Mouse (Mus musculus) left cerebral cortex, postnatal 14 days (tissue): Measurements from ENCODE around the gene Atp8a2. TPM values are rescaled to one million over a fixed set of nuclear protein-coding genes. Genes with fewer than 3 reads are reported as not detected.
A peak's percentile ranks its signal among the peaks of the same experiment; 100 is the strongest.

Source experiments
- DNase-seq, 2 experiments: peaks; one replicate each; pipeline ENCODE4 v3.0.0; 2021 to 2022; ENCODE audit warnings: low spot score in 2 of 2, mixed read lengths in 1 of 2
- intact Hi-C: fragments of 180-260 bp; cut with DNase I; formaldehyde crosslinking; loops from one replicate; pipeline ENCODE4 v1.15.1; 2025
- total RNA-seq, 2 experiments: library from RNA; stranded (reverse); gene quantifications; 2 replicates each; pipeline ENCODE4 v1.2.3; 2021

The Atp8a2 gene
- total RNA-seq, 2 experiments from 2014 or later = 79.0 to 85.3 TPM

DNA sequence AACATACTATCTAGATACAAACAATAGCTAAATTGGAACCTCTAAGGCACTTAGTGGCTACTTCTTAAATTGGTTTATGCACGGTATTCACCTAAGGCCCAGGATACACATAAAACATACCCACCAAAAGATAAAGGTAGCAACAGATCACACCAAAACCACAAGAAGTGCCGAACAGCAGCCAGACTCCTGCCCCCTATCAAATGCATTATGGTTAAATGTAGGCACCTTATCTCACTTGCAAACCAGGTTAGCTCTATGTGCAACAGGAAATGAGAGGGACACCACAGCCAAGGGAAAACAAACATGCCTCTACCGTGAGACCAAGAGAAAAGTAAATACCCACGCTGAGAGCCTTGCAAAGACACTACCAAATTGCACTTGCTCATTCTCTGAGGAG, 124.5 kb downstream of the Atp8a2 start:
- intact Hi-C loops = no loop called here
- no peak for DNase-seq

- DNase-seq = no peak
- intact Hi-C loops = no loop called here
Measured at GRCm38 (mm10) chr14:60065186-60065585, 131.8 kb downstream of the Atp8a2 start.

- intact Hi-C loops = no loop called here
- DNase-seq = no peak
Measured at GRCm38 (mm10) chr14:60061023-60061422, 136.0 kb downstream of the Atp8a2 start.

DNA sequence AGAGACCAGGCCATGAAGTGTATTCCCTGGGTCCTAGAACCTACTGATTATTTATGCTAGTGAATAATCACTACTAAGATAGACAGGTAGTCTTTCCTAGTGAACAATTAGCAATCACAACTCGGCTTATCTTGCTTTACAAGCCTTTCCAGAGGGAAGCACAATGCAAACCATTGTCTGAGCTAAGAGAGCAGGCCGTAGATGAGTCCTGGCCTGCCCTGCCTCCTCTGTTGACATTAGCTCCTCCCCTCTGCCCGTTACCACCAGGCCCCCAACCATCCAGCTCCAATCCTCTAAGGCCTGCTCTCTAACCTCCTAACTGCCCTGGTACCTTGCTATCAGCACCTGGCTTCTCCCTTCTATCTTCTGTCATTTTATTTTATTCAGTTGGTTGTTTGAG, 138.1 kb downstream of the Atp8a2 start:
- no peak for DNase-seq

DNA sequence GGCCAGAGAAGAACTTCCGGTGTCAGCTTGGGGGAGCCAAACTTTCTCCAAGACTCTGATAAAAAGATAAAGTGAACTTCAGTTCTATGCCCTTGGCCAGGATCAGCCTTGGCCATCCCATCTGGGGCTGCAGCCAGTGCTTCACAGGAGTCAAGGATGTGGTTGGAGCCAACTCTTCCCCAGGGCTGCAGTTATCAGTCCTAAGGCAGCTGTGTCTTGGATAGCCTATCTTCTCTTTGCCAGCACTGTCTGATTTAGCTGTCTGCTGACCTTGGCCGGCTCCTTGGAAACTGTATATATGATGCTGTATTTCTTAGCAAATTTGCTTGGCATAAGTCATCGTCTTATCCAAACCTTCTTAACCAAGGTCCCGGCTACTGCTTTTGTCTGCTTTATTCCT, 141.7 kb downstream of the Atp8a2 start:
- DNase-seq = no peak
- intact Hi-C loops = no loop called here

More for the DNA sequence above, 138.1 kb downstream of the Atp8a2 start:
- intact Hi-C loops = no loop called here

DNA sequence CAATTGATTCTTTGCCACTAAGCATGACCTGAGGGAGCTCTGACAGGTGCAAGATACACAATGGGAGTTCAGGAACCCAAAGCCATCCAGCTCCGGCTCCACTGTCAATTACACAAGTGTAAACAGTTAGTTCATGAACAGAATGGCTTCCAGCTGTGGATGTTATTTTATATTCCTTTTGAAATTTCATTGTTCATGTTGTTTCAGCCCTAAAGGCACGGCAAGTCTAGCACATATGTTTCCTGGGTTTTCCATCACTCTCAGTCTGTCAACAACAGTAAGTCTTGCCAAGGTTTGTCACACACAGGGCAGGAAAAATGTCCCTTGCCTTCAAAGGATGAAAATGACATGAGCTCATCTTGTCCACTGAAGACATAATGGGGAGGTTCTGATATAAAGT, 166.3 kb downstream of the Atp8a2 start:
- no peak for DNase-seq
- intact Hi-C loops = no loop called here

- intact Hi-C loops = loop anchor here (5.0 kb wide), 1 partner anchor 155 kb away; no protein-coding TSS in a partner anchor
- DNase-seq = no peak
Measured at GRCm38 (mm10) chr14:60027139-60027538, 169.8 kb downstream of the Atp8a2 start.

GRCm38 (mm10) chr14:60026647-60027046, 170.3 kb downstream of the Atp8a2 start:
- intact Hi-C loops = loop anchor here (5.0 kb wide), 1 partner anchor 156 kb away; no protein-coding TSS in a partner anchor

GRCm38 (mm10) chr14:60015891-60016290, 181.1 kb downstream of the Atp8a2 start:
- intact Hi-C loops = loop anchor here (2.0 kb wide), 1 partner anchor 411 kb away; no protein-coding TSS in a partner anchor
- DNase-seq = peak; percentile 83 to 90

More at GRCm38 (mm10) chr14:60026647-60027046, 170.3 kb downstream of the Atp8a2 start:
- DNase-seq = peak; percentile 85 to 93

GRCm38 (mm10) chr14:60001801-60002200, 195.2 kb downstream of the Atp8a2 start:
- intact Hi-C loops = no loop called here

DNA sequence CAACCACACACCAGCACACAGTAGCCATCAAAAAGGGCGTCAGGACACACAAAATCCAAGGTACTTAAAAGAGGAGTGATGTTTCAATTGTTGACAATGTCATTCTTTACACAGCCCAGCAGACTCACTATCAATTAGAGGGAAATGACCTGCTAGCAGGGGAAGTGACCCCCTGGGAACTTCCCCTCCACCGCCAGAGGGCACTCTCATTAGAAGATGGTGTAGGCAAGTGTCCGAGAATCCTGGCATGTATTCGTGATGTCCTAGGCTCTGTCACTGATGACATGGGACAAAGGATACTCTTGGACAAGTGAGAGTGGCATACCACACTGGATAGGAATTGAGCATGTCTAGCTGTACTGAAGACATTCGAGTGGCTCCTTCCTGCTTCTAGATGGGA, 208.1 kb downstream of the Atp8a2 start:
- no peak for DNase-seq
- intact Hi-C loops = no loop called here

More at GRCm38 (mm10) chr14:60001801-60002200, 195.2 kb downstream of the Atp8a2 start:
- no peak for DNase-seq

GRCm38 (mm10) chr14:59987975-59988374, 209.0 kb downstream of the Atp8a2 start:
- DNase-seq = no peak
- intact Hi-C loops = no loop called here

GRCm38 (mm10) chr14:59978007-59978406, 219.0 kb downstream of the Atp8a2 start:
- no peak for DNase-seq
- intact Hi-C loops = no loop called here

DNA sequence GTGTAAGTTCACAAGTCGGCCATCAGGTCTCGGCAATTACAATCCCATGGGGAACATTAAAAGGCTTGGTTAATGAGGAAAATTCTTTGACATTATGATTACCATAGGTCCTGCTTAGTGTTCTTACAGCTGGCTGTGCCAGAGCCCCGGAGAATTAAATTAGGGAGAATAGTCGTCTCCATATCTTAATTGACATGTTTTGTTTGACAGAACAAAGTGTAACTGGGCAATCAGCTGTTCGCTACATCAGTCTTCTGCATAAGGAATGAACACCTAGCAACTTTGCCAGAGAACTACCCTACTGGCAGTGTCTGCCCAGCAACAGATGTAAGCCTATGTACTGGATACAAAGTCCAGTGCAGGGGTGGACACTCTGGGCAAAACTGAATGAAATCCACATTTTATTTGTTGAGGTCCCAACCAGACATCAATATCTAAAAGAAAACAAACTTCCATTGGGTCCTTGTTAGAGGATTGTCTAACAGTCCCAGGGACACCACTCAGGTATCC, 225.7 kb downstream of the Atp8a2 start:
- intact Hi-C loops = no loop called here
- no peak for DNase-seq

DNA sequence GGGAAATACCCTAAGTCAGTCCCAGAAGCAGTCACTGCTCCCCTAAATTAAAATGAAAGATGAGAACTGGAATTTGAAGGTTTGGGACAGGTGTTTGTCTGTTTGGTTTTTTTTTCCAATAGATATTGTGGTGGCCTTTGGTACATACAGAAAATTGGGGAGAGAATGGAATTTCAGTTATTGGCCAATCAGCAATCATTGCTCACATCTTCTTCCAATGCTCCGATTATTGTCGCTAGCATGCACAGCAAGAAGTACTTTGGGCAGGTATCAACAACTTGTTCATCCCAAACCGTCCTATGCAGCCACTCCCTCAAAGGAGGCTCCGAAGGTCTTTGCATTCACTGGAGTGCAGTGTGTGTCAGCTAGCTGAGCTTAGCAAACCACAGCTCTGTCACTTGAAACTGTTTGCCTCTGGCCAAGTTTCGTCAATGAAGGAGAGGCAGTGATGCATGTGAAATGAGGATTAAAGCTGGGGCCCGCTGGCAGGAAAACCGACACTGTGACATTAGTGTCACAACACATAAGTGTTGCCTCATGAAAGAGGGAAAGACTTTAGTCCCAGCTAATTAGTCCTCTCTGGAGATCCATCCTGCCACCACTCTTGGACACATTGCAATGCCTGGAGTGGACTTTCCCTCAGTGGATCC, 227.4 kb downstream of the Atp8a2 start:
- peak in 1 of 2 experiments; percentile 5 for DNase-seq
- intact Hi-C loops = no loop called here

DNA sequence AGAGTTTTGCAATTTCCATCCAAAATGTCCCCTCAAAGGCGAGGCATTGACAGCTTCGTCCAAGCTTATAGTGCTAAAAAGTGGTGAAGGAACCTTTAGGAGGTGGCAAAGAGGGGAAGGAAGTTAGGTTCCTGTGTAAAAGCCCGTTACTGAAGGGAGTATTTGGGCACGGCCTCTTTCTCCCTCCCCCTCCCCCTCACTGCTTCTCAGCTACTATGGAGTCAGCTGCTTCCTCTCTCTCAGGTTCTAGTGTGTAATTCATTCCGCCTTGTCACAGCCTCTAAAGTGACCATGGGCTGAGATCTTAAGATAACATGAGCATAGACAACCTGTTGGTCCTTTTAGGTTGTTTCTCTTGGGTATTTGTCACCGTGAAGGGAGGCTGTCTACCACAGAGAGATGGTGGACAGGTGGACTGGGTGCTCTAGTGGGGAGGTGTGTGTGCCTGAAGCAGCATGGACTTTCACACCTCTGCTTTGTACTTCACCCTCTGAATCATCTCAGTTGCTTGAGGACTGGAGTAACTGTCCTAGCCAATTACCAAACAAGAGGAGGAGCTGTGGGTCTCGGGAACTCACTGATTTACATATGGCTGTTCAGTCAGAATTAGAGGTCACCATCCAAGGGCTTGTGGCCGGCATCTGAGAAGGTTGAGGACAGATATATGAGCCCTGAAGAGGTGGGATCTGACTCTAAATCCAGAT, 229.0 kb downstream of the Atp8a2 start:
- DNase-seq = no peak
- intact Hi-C loops = no loop called here

DNA sequence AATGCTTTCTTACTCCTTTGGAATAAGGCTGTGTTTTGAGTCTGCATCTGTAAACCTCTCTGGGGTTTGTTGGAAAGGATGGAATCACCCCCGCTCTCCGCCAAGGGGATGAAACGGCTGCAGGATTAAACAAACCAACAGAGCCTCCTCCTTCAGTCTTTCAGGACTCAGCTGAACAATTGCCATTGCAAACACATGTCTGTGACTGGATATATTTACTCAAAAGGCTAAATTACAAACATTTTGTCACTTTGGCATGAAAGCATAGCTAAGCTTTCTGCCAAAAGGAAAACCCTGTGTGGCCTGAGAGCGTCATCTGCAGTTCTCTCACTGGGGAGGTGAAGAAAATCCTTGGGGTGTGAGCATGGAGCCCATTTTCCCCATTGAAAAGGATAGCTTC, 230.0 kb downstream of the Atp8a2 start:
- intact Hi-C loops = no loop called here
- DNase-seq = no peak

DNA sequence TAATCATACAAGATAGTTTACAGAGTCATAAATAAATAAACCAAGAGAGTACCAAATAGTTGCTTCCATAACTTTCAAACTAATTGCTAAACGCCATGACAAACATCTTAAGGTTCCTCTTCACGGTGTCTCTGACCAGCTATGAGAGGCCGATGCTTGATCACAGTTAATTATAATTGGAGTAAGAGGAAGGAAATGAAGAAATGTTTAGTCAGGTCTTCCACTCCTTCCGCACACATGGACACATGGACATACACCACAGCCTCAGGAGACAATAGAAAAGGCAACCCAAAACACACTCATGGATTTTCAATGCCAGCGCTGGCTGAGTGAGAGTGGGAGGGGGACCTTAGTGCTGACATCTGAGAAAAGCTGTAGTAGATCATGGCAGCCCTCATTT, 232.4 kb downstream of the Atp8a2 start:
- DNase-seq = no peak
- intact Hi-C loops = no loop called here

DNA sequence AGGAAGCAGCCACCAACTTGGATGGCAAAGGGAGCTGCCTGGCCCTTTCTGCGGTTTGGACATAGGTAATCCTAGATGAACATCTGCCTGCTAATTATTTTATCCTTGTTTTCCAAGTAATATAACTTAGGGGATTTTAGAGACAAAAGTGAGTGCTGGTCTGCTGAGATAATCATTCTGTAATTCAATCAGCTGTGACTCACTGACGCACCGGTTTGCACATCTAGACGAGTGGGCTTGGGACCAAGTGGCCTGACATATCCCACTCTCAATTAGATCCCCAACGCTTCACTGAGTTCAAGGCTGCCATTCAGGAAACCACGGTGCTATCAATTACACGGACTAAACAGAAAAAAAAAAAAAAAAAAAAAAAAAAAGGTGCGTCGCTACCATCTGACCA, 236.0 kb downstream of the Atp8a2 start:
- intact Hi-C loops = no loop called here
- DNase-seq = no peak

DNA sequence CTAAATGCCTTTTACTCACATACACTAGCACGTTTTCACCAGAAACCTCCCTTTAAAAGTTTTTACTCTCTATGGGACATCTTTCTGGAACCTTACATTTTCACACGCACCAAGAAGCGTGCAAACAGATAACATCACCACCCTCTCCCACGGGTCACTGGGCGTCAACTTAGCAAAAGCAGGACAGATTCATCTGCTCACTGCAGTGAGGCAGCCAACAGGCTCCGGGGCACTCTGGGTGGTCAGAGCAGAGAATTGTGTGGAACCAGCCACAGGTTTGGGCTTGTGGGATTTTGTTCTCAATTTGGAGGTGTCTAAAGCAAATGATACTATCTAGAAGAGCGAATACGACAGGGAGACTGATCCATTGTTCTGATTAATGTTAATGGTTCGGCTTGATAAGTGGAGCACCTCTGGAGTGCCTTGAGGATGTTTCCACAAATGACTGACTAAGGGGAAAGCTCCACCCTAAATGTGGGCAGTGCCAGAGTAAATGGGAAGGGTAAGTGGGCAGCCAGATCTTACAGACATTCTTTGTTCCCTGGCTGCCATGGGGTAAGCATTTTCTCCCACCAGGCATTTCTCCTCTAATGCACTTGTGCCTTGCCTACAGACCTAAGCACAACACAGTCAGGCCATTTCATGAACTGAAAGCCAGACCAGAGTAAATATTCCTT, 236.6 kb downstream of the Atp8a2 start:
- DNase-seq = no peak
- intact Hi-C loops = no loop called here
